8 mouse cellular contexts compared by ENCODE assay signal in the genomic region with DNA sequence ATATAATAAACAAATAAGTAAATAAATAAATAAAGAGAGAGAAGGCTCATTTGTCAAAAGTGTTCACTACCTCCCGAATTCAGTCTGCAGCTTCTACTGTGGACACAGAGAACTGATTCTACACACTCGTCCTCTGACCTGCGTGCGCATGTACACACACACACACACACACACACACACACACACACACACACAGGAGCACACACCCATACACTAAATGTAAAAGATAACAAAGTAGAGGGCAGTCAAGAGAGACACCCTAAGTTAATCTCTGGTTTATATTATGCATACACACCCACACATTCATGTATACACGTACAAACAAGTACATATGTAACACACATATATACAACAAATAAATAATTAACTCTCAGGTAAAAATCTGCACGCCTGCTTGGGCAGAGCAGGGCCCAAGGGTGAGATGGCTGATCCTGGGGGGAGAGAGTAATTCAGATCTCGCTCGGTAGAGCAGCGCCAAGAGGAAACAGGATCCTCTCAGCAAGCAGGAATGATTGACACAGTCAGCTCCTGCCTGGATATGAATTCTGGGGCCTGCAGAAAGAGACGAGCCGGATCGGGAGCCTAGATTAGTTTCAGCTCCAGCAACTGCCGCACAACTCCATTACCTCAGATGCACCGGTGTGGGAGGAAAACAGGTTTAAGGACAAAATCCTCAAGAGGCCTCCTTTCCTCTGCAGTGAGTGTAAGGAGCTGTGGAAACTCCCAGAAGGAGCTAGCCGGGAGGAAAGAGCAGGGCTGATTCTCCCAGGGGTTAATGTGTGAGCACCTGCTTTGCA. TPM values are rescaled to one million over a fixed set of nuclear protein-coding genes. Genes with fewer than 3 reads are reported as not detected.
A peak's percentile ranks its signal among the peaks of the same experiment; 100 is the strongest.
DNase-seq lines count a peak whose midpoint lies in the region; ATAC-seq and TF ChIP-seq lines count a peak whose summit lies in the region.

No protein-coding gene starts in this region.

- H3K4me3 ChIP-seq in kidney, embryonic 14.5 days (ENCODE audit: low read length): no peak overlapping the region
- H3K4me3 ChIP-seq in cortical plate, adult 2 months (ENCODE audit: insufficient read depth, low read length): no peak overlapping the region
- no peak overlapping the region for H3K4me3 ChIP-seq in hindbrain, embryonic 16.5 days (ENCODE audit: low read length)
- no peak overlapping the region for H3K4me3 ChIP-seq in midbrain, embryonic 14.5 days (replicated peaks; ENCODE audit: low read depth, low read length)

- H3K27me3 ChIP-seq in kidney, embryonic 14.5 days (ENCODE audit: control insufficient read depth, insufficient read depth, low read length): no peaks in the 10 kb centered on the region
- no peaks in the 10 kb centered on the region for H3K27me3 ChIP-seq in hindbrain, embryonic 16.5 days (replicated peaks; ENCODE audit: control insufficient read depth, insufficient read depth, low read length)
- H3K27me3 ChIP-seq in midbrain, embryonic 14.5 days (ENCODE audit: control insufficient read depth, insufficient read depth, low read length): no peaks in the 10 kb centered on the region

- no peak for DNase-seq in kidney, postnatal 10 days
- DNase-seq in midbrain, embryonic 14.5 days: no peak
- DNase-seq in embryo, embryonic 10 days (ENCODE audit: low spot score): no peak
- no peak for DNase-seq in cerebellum, adult 18-20 months
- DNase-seq in ovary, postnatal 14 days (ENCODE audit: low spot score): no peak

- TF ChIP-seq POLR2A in cortical plate, adult 2 months (IDR thresholded peaks at IDR 0.05; ENCODE audit: extremely low read depth, insufficient read depth, low read length): no peak

- no peak for ATAC-seq in kidney, embryonic 14.5 days (ENCODE audit: low FRiP score, low TSS enrichment)
- ATAC-seq in hindbrain, embryonic 16.5 days: no peak
- no peak for ATAC-seq in midbrain, embryonic 14.5 days (ENCODE audit: low FRiP score, low TSS enrichment)

- TF ChIP-seq CTCF in cortical plate, adult 2 months (IDR thresholded peaks at IDR 0.05; ENCODE audit: extremely low read depth, insufficient read depth, low read length): no peak

- no peak overlapping the region for H3K4me2 ChIP-seq in kidney, embryonic 14.5 days (replicated peaks; ENCODE audit: low read depth, low read length)
- no peak overlapping the region for H3K4me2 ChIP-seq in hindbrain, embryonic 16.5 days (ENCODE audit: low read length)
- no peak overlapping the region for H3K4me2 ChIP-seq in midbrain, embryonic 14.5 days (ENCODE audit: low read length)

- H3K36me3 ChIP-seq in kidney, embryonic 14.5 days (ENCODE audit: control insufficient read depth, insufficient read depth, low read length): no peaks in the 10 kb centered on the region
- H3K36me3 ChIP-seq in hindbrain, embryonic 16.5 days (ENCODE audit: control insufficient read depth, insufficient read depth, low read length): no peaks in the 10 kb centered on the region
- no peaks in the 10 kb centered on the region for H3K36me3 ChIP-seq in midbrain, embryonic 14.5 days (ENCODE audit: control insufficient read depth, insufficient read depth, low read length)

- H3K4me1 ChIP-seq in kidney, embryonic 14.5 days (ENCODE audit: control insufficient read depth, insufficient read depth, low read length): peaks cover 12% of the 10 kb centered on the region
- peaks cover 3% of the 10 kb centered on the region for H3K4me1 ChIP-seq in cortical plate, adult 2 months (ENCODE audit: control insufficient read depth, insufficient read depth, low read length)
- H3K4me1 ChIP-seq in hindbrain, embryonic 16.5 days (ENCODE audit: control insufficient read depth, insufficient read depth, low read depth, low read length): peaks cover 5% of the 10 kb centered on the region
- 0 out of 2 replicates have a peak, but pooled peaks cover 7% of the 10 kb centered on the region for H3K4me1 ChIP-seq in midbrain, embryonic 14.5 days (ENCODE audit: control insufficient read depth, insufficient read depth, low read length)

- WGBS in kidney, embryonic 14.5 days: 49% methylated on average over 15 of the region's 15 CpGs
- 55% methylated on average over 15 of the region's 15 CpGs for WGBS in hindbrain, embryonic 16.5 days
- WGBS in midbrain, embryonic 14.5 days: 61% methylated on average over 15 of the region's 15 CpGs

- H3K27ac ChIP-seq in kidney, embryonic 14.5 days (ENCODE audit: low read depth, low read length): peak overlapping the region; percentile 78
- peak overlapping the region; percentile 70 for H3K27ac ChIP-seq in cortical plate, adult 2 months (ENCODE audit: insufficient read depth, low read length)
- H3K27ac ChIP-seq in hindbrain, embryonic 16.5 days (ENCODE audit: low read depth, low read length): peak overlapping the region; percentile 25
- peak overlapping the region; percentile 34; the same call in 1 of the 2 replicates for H3K27ac ChIP-seq in midbrain, embryonic 14.5 days (replicated peaks; ENCODE audit: low read depth, low read length)

- H3K9ac ChIP-seq in kidney, embryonic 14.5 days (ENCODE audit: low read depth, low read length): peak overlapping the region; percentile 40; the same call in 1 of the 2 replicates
- H3K9ac ChIP-seq in hindbrain, embryonic 16.5 days (ENCODE audit: low read depth, low read length): no peak overlapping the region
- H3K9ac ChIP-seq in midbrain, embryonic 14.5 days (replicated peaks; ENCODE audit: low read length): no peak overlapping the region

- no peaks in the 10 kb centered on the region for H3K9me3 ChIP-seq in kidney, embryonic 14.5 days (ENCODE audit: control insufficient read depth, low read length)
- H3K9me3 ChIP-seq in hindbrain, embryonic 16.5 days (ENCODE audit: control insufficient read depth, low read length): no peaks in the 10 kb centered on the region
- H3K9me3 ChIP-seq in midbrain, embryonic 14.5 days (ENCODE audit: control insufficient read depth, low read length): no peaks in the 10 kb centered on the region

RNA-seq across cellular contexts. Expression of a gene that starts 17.4 kb away (rescaled TPM):
- polyA plus RNA-seq in kidney, embryonic 14.5 days (2014; fragmentation: Nextera tagmentation; extraction: Ambion mirVana): 20.2 and 27.6 TPM in 2 replicates
- polyA plus RNA-seq in cortical plate, adult 2 months (2012; rRNA removed): 48.4 and 48.7 TPM in 2 replicates
- 70.9 and 81.1 TPM in 2 replicates for polyA plus RNA-seq in hindbrain, embryonic 16.5 days (2015; fragmentation: Nextera tagmentation; extraction: Ambion mirVana)
- 58.0 and 72.4 TPM in 2 replicates for polyA plus RNA-seq in midbrain, embryonic 14.5 days (2014; fragmentation: Nextera tagmentation; extraction: Ambion mirVana)

RNA-seq across cellular contexts. Expression of a gene that starts 46.2 kb away (rescaled TPM):
- 0.44 and 0.97 TPM in 2 replicates for polyA plus RNA-seq in kidney, embryonic 14.5 days (2014; fragmentation: Nextera tagmentation; extraction: Ambion mirVana)
- 35.5 and 37.8 TPM in 2 replicates for polyA plus RNA-seq in cortical plate, adult 2 months (2012; rRNA removed)
- 27.2 and 28.1 TPM in 2 replicates for polyA plus RNA-seq in hindbrain, embryonic 16.5 days (2015; fragmentation: Nextera tagmentation; extraction: Ambion mirVana)
- polyA plus RNA-seq in midbrain, embryonic 14.5 days (2014; fragmentation: Nextera tagmentation; extraction: Ambion mirVana): 10.9 and 11.6 TPM in 2 replicates

Comparison
In these comparisons a context has a peak if more than half of its experiments do, and no peak if none do; other contexts are left out.
1. H3K27ac ChIP-seq: peak in every context shown above with its lines; median percentile 78 in kidney, embryonic 14.5 days; 70 in cortical plate, adult 2 months; 34 in midbrain, embryonic 14.5 days; 25 in hindbrain, embryonic 16.5 days.